Mouse (Mus musculus) lung, postnatal 0 days (tissue): ENCODE measurements at regions not wholly inside any gene's neighbourhood (a gene's known extent, or its start where the extent isn't known, plus 50 kb on each side); places are given as distances from the start of the nearest gene placed in this dataset.

Experiments used
- ATAC-seq: fragments of 200-750 bp; cut with Nextera tagmentation; 2 replicates; pipeline ENCODE4 v1.8.0; 2017; ENCODE audit warnings: moderate library complexity
- DNase-seq: peaks from one replicate; pipeline ENCODE4 v3.0.0-alpha.2; 2016; ENCODE audit warnings: low spot score
- H3K27ac ChIP-seq: fragments of 300-500 bp; sonication (generic); 2 replicates; pipeline ENCODE4 v1.5.1; 2014; ENCODE audit warnings: antibody characterized with exemption, mild to moderate bottlenecking, low read length, mixed read lengths
- H3K27me3 ChIP-seq: fragments of 300-500 bp; sonication (generic); replicated peaks from 2 replicates; pipeline ENCODE4 v1.6.1; 2014; ENCODE audit warnings: low read length, mixed read lengths; ENCODE audit not compliant: insufficient read depth
- H3K36me3 ChIP-seq: fragments of 300-500 bp; sonication (generic); 2 replicates; pipeline ENCODE4 v1.6.1; 2014; ENCODE audit warnings: low read length, mixed read lengths; ENCODE audit not compliant: insufficient read depth
- H3K4me1 ChIP-seq: fragments of 300-500 bp; sonication (generic); 2 replicates; pipeline ENCODE4 v1.6.1; 2014; ENCODE audit warnings: antibody characterized with exemption, low read depth, low read length, mixed read lengths; ENCODE audit not compliant: insufficient read depth
- H3K4me2 ChIP-seq: fragments of 300-500 bp; sonication (generic); replicated peaks from 2 replicates; pipeline ENCODE4 v1.6.1; 2014; ENCODE audit warnings: low read depth, mild to moderate bottlenecking, low read length, moderate library complexity, mixed read lengths
- H3K4me3 ChIP-seq: fragments of 300-500 bp; sonication (generic); 2 replicates; pipeline ENCODE4 v1.5.1; 2014; ENCODE audit warnings: low read depth, low read length
- H3K9ac ChIP-seq: fragments of 300-500 bp; sonication (generic); replicated peaks from 2 replicates; pipeline ENCODE4 v1.6.1; 2014; ENCODE audit warnings: low read depth, mild to moderate bottlenecking
- H3K9me3 ChIP-seq: fragments of 300-500 bp; sonication (generic); 2 replicates; pipeline ENCODE4 v1.6.1; 2016; ENCODE audit warnings: low read length, mixed read lengths
- CTCF ChIP-seq: IDR thresholded peaks from 2 replicates; pipeline ENCODE4 v1.5.1; 2016; ENCODE audit warnings: antibody characterized with exemption, mild to moderate bottlenecking
- EP300 ChIP-seq: IDR thresholded peaks from 2 replicates; pipeline ENCODE4 v1.6.1; 2016; ENCODE audit warnings: antibody characterized with exemption, mild to moderate bottlenecking, control low read depth
- WGBS: fragments of 180-500 bp; shearing (Covaris S2); extraction: QIAGEN DNeasy Blood & Tissue Kit; methylation state at CpG from one replicate; pipeline ENCODE4 v1.1.7; 2014; 5-methylcytosine and 5-hydroxymethylcytosine counted together

DNA sequence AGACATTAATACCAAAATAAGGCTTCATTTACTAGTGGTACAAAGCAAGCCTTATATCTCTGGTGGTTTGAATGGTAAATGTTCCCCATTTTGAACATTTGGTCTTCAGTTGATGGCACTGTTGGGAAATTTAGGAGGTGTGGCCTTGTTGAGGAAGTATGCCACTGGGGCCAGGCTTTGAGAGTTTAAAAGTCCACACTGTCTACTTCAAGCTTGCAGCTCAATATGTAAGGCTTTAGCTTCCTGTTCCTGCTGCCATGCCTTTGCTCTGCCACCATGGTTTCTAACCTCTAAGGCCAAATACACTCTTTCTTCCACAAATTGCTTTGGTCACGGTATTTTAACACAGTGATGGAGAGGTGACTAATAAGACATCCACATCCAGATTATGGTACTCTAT is 92.2 kb upstream of the Zfand5 start:
- no peak overlapping the region for H3K9ac ChIP-seq
- no peak for TF ChIP-seq CTCF
- no peak for TF ChIP-seq EP300
- H3K36me3 ChIP-seq: no peaks in the 10 kb centered on the region
- no peak overlapping the region for H3K4me3 ChIP-seq
- H3K27me3 ChIP-seq: no peaks in the 10 kb centered on the region
- DNase-seq (peak; percentile 32), ATAC-seq (no peak)
- no peak overlapping the region for H3K27ac ChIP-seq
- H3K4me2 ChIP-seq: no peak overlapping the region
- WGBS: 86% methylated on average over 1 of the region's 1 CpGs
- H3K4me1 ChIP-seq: no peaks in the 10 kb centered on the region
- H3K9me3 ChIP-seq: no peaks in the 10 kb centered on the region

DNA sequence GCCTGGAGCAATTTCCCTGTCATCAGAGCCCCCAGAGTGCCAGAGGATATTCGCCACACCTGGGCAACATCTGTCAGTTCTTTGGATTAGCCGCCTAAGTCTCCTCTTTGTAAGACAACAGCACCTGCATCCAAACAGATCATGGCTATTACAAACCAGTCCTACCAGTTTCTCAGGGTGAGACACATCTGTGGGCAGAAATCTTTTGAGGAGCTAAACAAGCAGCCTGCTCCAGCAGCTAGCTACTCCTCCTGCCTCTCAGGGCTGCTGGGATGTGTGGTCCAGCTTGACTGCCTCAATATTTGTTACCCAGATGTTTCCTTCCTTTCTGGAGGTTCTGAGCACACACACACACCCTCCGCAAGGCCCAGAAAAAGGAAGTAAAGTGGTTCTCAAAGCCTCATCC is 96.6 kb upstream of the Zfand5 start:
- Histone ChIP-seq H3K36me3 (no peaks in the 10 kb centered on the region), H3K4me1 (no peaks in the 10 kb centered on the region; the same call in 1 of the 2 replicates), H3K9ac (no peak overlapping the region), H3K9me3 (no peaks in the 10 kb centered on the region), H3K4me3 (no peak overlapping the region), H3K4me2 (no peak overlapping the region), H3K27me3 (no peaks in the 10 kb centered on the region), H3K27ac (no peak overlapping the region)
- TF ChIP-seq CTCF (no peak), EP300 (no peak)
- no peak for DNase-seq
- no peak for ATAC-seq
- WGBS: 56% methylated on average over 3 of the region's 3 CpGs

DNA sequence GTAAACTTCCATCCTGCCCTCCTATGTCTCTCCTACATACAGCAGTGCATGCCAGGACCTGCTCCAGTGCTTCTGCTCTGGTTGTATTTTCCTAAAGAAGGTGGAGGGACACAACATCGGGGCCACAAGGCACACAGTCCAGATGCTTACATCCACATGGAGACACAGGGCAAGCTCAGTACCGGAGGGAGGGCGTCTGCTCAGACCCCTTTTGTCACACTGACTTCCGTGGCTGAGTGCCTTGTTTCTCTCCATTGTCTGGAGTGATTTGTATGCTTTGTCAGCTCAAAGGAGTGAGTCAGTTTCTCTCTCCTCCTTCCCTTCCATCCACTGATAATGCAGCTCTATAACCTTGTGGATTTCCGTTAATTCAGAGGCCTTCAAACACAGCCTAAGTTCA is 97.4 kb upstream of the Zfand5 start:
- no peak for TF ChIP-seq EP300
- TF ChIP-seq CTCF: no peak
- 58% methylated on average over 5 of the region's 5 CpGs for whole genome bisulfite sequencing
- ATAC-seq: peak; percentile 30; the same call in 1 of the 2 replicates

DNA sequence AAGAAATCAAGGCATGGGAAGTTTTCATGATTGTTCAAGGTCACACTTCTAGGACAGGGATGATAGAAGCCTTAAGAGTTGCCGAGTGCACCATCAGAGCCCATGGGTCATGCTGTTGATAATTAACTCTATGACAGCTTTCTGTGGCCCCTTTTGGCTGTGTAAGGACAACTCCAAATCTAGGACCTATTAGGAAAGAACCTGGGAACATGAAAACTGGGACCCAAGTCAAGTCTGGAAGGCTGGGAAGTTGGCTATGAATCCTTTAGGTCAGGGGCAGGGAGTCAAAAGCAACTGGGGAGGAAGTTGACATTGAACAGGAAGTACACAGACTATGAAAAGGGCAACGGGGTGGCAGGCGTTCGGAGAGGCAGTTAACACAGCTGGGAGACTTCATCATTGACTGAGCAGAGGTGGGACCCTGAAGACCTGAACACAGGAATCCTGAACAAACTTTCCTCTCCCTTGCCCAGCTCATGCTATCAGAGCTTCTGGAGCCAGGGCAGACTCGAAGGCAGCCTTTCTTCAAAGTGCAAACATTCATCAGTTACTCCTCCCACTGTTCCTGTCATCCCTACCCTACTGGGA is 98.1 kb upstream of the Zfand5 start:
- DNase-seq (no peak), ATAC-seq (peak; percentile 8; the same call in 1 of the 2 replicates)
- no peak overlapping the region for H3K27ac ChIP-seq
- H3K4me3 ChIP-seq: no peak overlapping the region
- H3K36me3 ChIP-seq: no peaks in the 10 kb centered on the region
- no peaks in the 10 kb centered on the region for H3K9me3 ChIP-seq
- H3K27me3 ChIP-seq: no peaks in the 10 kb centered on the region
- TF ChIP-seq EP300 (no peak), CTCF (no peak)
- H3K4me1 ChIP-seq: no peaks in the 10 kb centered on the region; the same call in 1 of the 2 replicates
- no peak overlapping the region for H3K9ac ChIP-seq
- H3K4me2 ChIP-seq: no peak overlapping the region
- 22% methylated on average over 5 of the region's 5 CpGs for WGBS

More for the DNA sequence above, 97.4 kb upstream of the Zfand5 start:
- no peaks in the 10 kb centered on the region for H3K36me3 ChIP-seq
- H3K4me3 ChIP-seq: no peak overlapping the region
- no peak for DNase-seq
- no peak overlapping the region for H3K27ac ChIP-seq
- H3K9me3 ChIP-seq: no peaks in the 10 kb centered on the region
- no peaks in the 10 kb centered on the region for H3K27me3 ChIP-seq
- H3K9ac ChIP-seq: no peak overlapping the region
- no peaks in the 10 kb centered on the region; the same call in 1 of the 2 replicates for H3K4me1 ChIP-seq
- no peak overlapping the region for H3K4me2 ChIP-seq

DNA sequence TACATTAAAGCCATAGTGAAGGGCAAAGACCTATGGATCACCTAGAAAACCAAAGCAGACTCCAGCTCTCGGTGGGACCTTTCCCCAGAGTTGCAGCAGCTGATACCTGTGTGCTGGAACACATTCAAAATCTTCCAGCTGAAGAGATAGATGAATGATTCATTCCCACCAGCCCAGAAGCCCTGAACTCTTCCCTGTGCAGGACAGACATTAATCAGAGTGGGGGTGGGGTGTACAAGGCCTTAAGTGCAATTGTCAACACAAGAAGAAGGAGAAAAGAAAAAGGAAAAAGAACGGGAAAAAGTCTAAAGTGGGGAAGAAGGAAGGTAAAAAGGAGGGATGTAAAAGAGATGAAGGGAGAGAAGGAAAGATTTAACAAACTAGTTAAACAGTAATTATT is 100.9 kb upstream of the Zfand5 start:
- H3K27ac ChIP-seq: no peak overlapping the region
- WGBS: 12% methylated on average over 2 of the region's 2 CpGs

DNA sequence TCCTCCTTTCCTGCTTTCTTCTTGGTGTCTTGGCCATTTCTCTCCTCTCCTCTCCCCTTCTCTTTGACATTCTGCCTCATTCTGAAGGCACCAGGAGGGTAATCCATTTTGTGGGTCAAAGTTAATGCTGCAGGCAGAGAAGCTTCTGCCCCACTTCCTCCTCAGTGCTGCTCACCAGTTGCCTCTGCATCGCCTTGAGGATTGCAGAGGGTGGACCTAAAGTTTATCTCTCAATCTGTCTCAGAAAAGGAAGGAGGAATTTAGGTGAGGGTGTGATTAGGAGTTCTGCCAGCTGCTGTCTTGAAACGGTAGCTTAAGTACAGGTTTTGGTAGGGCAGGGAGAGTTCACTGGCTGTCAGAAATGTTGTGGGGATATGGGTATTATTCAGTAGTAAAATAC is 101.3 kb upstream of the Zfand5 start:
- Histone ChIP-seq H3K4me1 (no peaks in the 10 kb centered on the region; the same call in 1 of the 2 replicates), H3K27me3 (no peaks in the 10 kb centered on the region), H3K27ac (no peak overlapping the region), H3K9me3 (no peaks in the 10 kb centered on the region), H3K9ac (no peak overlapping the region), H3K36me3 (no peaks in the 10 kb centered on the region), H3K4me2 (no peak overlapping the region), H3K4me3 (no peak overlapping the region)
- ATAC-seq (no peak), DNase-seq (no peak)
- no peak for TF ChIP-seq EP300
- no peak for TF ChIP-seq CTCF
- 17% methylated on average over 2 of the region's 2 CpGs for WGBS

More for the DNA sequence above, 100.9 kb upstream of the Zfand5 start:
- Histone ChIP-seq H3K9ac (no peak overlapping the region), H3K9me3 (no peaks in the 10 kb centered on the region), H3K36me3 (no peaks in the 10 kb centered on the region), H3K27me3 (no peaks in the 10 kb centered on the region), H3K4me1 (no peaks in the 10 kb centered on the region; the same call in 1 of the 2 replicates), H3K4me2 (no peak overlapping the region), H3K4me3 (no peak overlapping the region)
- DNase-seq (no peak), ATAC-seq (no peak)
- TF ChIP-seq EP300 (no peak), CTCF (no peak)
